Mouse (Mus musculus) G1E (cell line): ENCODE results near the gene Ptgfrn. TPM values are rescaled to one million over a fixed set of nuclear protein-coding genes. Genes with fewer than 3 reads are reported as not detected.

Experiments
- ATAC-seq: 2 replicates; pipeline ENCODE4 v1.8.0; 2016; ENCODE audit warnings: mild to moderate bottlenecking; ENCODE audit not compliant: insufficient number of reproducible peaks, poor library complexity, low FRiP score, severe bottlenecking; ENCODE audit errors: extremely low read depth
- DNase-seq: peaks from one replicate; pipeline ENCODE4 v3.0.0; 2012; ENCODE audit warnings: low spot score
- H3K27me3 ChIP-seq: 2 replicates; pipeline ENCODE4 v1.6.1; 2012; ENCODE audit warnings: mild to moderate bottlenecking, low read length, inconsistent platforms; ENCODE audit not compliant: insufficient read depth
- H3K36me3 ChIP-seq: replicated peaks from 2 replicates; pipeline ENCODE3; 2012; ENCODE audit warnings: mild to moderate bottlenecking, inconsistent platforms
- H3K4me1 ChIP-seq: 2 replicates; pipeline ENCODE4 v1.6.1; 2012; ENCODE audit warnings: low read depth, low read length, inconsistent platforms, mixed read lengths; ENCODE audit not compliant: insufficient read depth
- H3K4me3 ChIP-seq: 2 replicates; pipeline ENCODE4 v1.5.1; 2012; ENCODE audit warnings: low read depth, mild to moderate bottlenecking, inconsistent platforms, low read length, moderate library complexity, mixed read lengths
- H3K9me3 ChIP-seq: replicated peaks from 2 replicates; pipeline ENCODE4 v1.6.1; 2012; ENCODE audit warnings: inconsistent platforms
- CTCF ChIP-seq: IDR thresholded peaks from 2 replicates; pipeline ENCODE4 v1.5.1; 2012; ENCODE audit warnings: low read depth, low read length, inconsistent platforms, mixed read lengths
- GATA1 ChIP-seq: IDR thresholded peaks from 2 replicates; pipeline ENCODE4 v1.6.1; 2012; ENCODE audit warnings: borderline replicate concordance, low read length, inconsistent platforms, mixed read lengths
- GATA2 ChIP-seq: IDR thresholded peaks from 2 replicates; pipeline ENCODE4 v1.6.1; 2012; ENCODE audit warnings: low read depth, low read length, inconsistent platforms, borderline replicate concordance
- POLR2AphosphoS5 ChIP-seq: IDR thresholded peaks from 2 replicates; pipeline ENCODE4 v1.6.1; 2012; ENCODE audit warnings: low read depth, low read length, inconsistent platforms; ENCODE audit not compliant: insufficient replicate concordance
- TAL1 ChIP-seq: conservative IDR thresholded peaks from 2 replicates; pipeline ENCODE4 v1.6.1; 2012; ENCODE audit warnings: low read depth, low read length, inconsistent platforms, mixed read lengths
- polyA plus RNA-seq: library from polyadenylated mRNA; stranded (reverse); fragments of >175 nt; gene quantifications from 2 replicates; pipeline ENCODE4 v1.2.3, GENCODE M21; 2012
- total RNA-seq, 2 experiments: library from RNA; stranded (forward) in 1 of 2; stranded (reverse) in 1 of 2; fragments of 200-1000 nt in 1 of 2; fragments of >200 nt in 1 of 2; fragmentation: Nextera tagmentation in 1 of 2; gene quantifications; 2 replicates each; pipeline ENCODE4 v1.2.3; 2014 to 2017

Ptgfrn gene
- total and polyA plus RNA-seq, 3 experiments = under 0.01 TPM; not detected in 2

DNA sequence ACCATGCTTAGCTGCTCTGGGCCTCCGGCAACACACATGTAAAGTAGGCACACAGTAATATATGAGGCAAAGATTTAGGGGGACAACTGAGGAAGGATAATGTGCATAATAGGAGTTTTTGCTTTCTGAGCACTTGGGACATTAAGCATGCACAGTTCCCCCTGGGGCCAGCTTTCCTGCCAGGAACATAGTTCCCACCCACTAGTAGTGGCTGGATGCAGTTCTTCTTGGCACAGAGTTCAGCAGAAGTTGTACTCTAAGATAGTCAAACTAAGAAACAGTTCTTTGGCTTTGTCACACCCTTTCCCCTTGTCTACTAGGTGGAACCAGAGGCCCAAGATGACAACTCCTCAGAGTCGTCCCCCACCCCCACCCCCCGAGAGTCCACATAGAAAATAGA lies 12.4 kb upstream of the Ptgfrn start:
- H3K4me3 ChIP-seq = no peak overlapping the region
- no peaks in the 10 kb centered on the region; the same call in 1 of the 2 replicates for H3K9me3 ChIP-seq
- TF ChIP-seq GATA1 (no peak), POLR2AphosphoS5 (no peak)
- ATAC-seq (no peak), DNase-seq (no peak)
- no peaks in the 10 kb centered on the region for H3K4me1 ChIP-seq
- H3K27me3 ChIP-seq = no peaks in the 10 kb centered on the region
- no peaks in the 10 kb centered on the region for H3K36me3 ChIP-seq

- no peak for TF ChIP-seq CTCF
- no peak for DNase-seq
- Histone ChIP-seq H3K4me3 (no peak overlapping the region), H3K27me3 (no peaks in the 10 kb centered on the region), H3K4me1 (no peaks in the 10 kb centered on the region), H3K36me3 (no peaks in the 10 kb centered on the region), H3K9me3 (no peaks in the 10 kb centered on the region; the same call in 1 of the 2 replicates)
- no peak for ATAC-seq
Observed at GRCm38 (mm10) chr3:101117774-101118173, 7.7 kb upstream of the Ptgfrn start.

GRCm38 (mm10) chr3:101117386-101117749 lies 7.3 kb upstream of the Ptgfrn start:
- no peaks in the 10 kb centered on the region for H3K4me1 ChIP-seq
- H3K36me3 ChIP-seq = no peaks in the 10 kb centered on the region
- no peak overlapping the region for H3K4me3 ChIP-seq
- DNase-seq (no peak), ATAC-seq (no peak)
- no peaks in the 10 kb centered on the region; the same call in 1 of the 2 replicates for H3K9me3 ChIP-seq
- H3K27me3 ChIP-seq = no peaks in the 10 kb centered on the region
- TF ChIP-seq CTCF = no peak
- no peak for TF ChIP-seq POLR2AphosphoS5
- TF ChIP-seq GATA2 = no peak
- no peak for TF ChIP-seq TAL1
- TF ChIP-seq GATA1 = no peak

GRCm38 (mm10) chr3:101116431-101117385 lies 6.6 kb upstream of the Ptgfrn start:
- Histone ChIP-seq H3K4me1 (no peaks in the 10 kb centered on the region), H3K4me3 (no peak overlapping the region), H3K27me3 (no peaks in the 10 kb centered on the region), H3K36me3 (no peaks in the 10 kb centered on the region), H3K9me3 (no peaks in the 10 kb centered on the region; the same call in 1 of the 2 replicates)
- TF ChIP-seq GATA2 (no peak), CTCF (no peak), POLR2AphosphoS5 (no peak), GATA1 (no peak), TAL1 (no peak)
- DNase-seq = no peak
- no peak for ATAC-seq

GRCm38 (mm10) chr3:101112518-101112894 lies 2.4 kb upstream of the Ptgfrn start:
- no peaks in the 10 kb centered on the region for H3K27me3 ChIP-seq
- H3K4me1 ChIP-seq = no peaks in the 10 kb centered on the region
- peaks cover 3% of the 10 kb centered on the region; the same call in 1 of the 2 replicates for H3K9me3 ChIP-seq
- ATAC-seq (no peak), DNase-seq (no peak)
- TF ChIP-seq TAL1 = no peak
- no peak for TF ChIP-seq POLR2AphosphoS5
- no peak for TF ChIP-seq CTCF
- no peak overlapping the region for H3K4me3 ChIP-seq
- no peaks in the 10 kb centered on the region for H3K36me3 ChIP-seq

- no peak for ATAC-seq
- peaks cover 3% of the 10 kb centered on the region; the same call in 1 of the 2 replicates for H3K9me3 ChIP-seq
- no peaks in the 10 kb centered on the region for H3K27me3 ChIP-seq
- no peak for TF ChIP-seq GATA1
- TF ChIP-seq TAL1 = no peak
- no peak for TF ChIP-seq POLR2AphosphoS5
- TF ChIP-seq GATA2 = no peak
- TF ChIP-seq CTCF = no peak
- no peaks in the 10 kb centered on the region for H3K36me3 ChIP-seq
- H3K4me3 ChIP-seq = no peak overlapping the region
- H3K4me1 ChIP-seq = no peaks in the 10 kb centered on the region
- DNase-seq = no peak
Observed at GRCm38 (mm10) chr3:101111848-101112517, 1.9 kb upstream of the Ptgfrn start.
